Mouse (Mus musculus) heart, adult 11 months (tissue): ENCODE data around the gene 1700067P10Rik.
A peak's percentile ranks its signal among the peaks of the same experiment; 100 is the strongest.

ENCODE experiments used
- DNase-seq: peaks from one replicate; pipeline ENCODE4 v3.0.0; 2022

1700067P10Rik gene

DNA sequence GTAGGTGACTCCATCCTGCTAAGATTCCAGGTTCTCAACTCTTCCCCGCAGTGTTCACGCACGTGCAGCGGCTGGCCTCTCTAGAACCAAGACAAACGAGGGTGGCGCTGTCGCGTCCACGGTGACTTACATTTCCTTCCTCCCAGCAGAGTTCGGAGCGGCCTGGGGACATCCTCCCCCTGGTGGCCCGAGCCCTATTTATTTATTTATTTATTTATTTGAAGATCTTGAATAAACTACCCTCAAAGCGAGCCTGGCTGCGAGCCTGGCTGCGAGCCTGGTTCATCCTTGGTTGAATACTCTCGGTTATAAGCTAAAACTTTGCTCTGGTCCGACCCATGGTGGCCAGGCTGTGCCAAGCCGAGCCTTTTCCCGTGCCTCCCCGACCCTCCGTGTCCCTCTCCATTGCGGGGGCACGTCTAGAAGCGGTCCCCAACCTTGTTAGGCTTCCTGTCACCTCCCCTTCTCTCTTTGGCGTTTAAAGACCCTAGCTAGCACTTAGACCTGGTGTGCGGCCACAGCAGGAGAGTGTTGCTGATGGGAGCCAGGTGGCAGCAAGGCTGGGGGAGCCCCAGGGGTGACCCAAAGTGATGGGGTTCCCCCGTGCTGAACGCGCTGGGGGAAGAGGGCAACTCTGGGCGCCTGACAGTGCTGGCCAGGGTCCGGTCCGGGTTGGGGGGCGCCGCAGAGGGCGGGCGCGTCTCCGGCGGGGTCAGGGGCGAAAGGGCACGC lies 8.1 kb downstream of the 1700067P10Rik start:
- peak; percentile 91 for DNase-seq

DNA sequence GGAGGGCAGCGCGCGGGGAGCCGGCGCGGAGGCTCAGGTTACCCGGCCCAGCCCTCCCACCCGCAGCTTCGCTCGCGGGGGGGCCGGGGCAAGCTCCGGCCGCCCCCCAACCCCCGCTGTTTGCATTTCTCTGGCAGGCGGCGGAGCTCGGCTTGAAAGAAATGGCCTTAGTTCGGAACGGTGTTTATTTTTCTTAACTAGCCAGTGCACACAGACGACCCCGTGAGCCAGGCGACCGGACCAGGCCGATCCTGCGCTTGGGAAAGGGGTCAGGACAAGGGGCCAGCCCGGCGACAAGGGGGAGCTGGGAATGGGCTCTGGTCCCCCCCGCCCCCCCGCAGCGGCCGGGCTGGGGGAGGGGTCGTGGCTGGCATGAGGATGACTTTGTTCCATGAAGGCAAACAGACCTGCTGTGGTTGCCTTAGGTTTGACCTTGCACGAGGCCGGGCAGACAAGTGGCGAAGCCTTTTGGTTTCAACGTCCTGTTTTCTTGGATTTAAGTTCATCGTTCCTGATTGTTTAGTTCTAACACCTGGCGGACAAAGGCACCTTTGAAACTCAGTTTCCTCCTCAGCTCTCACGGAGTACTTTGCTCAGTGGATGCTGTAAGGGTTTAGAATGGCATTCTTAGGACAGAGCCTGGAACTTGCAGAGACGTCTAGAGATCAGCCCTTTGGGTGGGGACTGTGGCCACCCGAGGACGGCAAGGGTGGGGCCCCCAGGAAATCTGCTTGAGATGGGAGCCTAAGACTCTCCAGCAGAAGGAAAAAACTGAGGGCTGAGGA lies 8.8 kb downstream of the 1700067P10Rik start:
- no peak for DNase-seq

GRCm38 (mm10) chr17:48098528-48098890 lies 9.4 kb downstream of the 1700067P10Rik start:
- DNase-seq: no peak

- no peak for DNase-seq
Measured at GRCm38 (mm10) chr17:48099312-48099711, 10.2 kb downstream of the 1700067P10Rik start.

DNA sequence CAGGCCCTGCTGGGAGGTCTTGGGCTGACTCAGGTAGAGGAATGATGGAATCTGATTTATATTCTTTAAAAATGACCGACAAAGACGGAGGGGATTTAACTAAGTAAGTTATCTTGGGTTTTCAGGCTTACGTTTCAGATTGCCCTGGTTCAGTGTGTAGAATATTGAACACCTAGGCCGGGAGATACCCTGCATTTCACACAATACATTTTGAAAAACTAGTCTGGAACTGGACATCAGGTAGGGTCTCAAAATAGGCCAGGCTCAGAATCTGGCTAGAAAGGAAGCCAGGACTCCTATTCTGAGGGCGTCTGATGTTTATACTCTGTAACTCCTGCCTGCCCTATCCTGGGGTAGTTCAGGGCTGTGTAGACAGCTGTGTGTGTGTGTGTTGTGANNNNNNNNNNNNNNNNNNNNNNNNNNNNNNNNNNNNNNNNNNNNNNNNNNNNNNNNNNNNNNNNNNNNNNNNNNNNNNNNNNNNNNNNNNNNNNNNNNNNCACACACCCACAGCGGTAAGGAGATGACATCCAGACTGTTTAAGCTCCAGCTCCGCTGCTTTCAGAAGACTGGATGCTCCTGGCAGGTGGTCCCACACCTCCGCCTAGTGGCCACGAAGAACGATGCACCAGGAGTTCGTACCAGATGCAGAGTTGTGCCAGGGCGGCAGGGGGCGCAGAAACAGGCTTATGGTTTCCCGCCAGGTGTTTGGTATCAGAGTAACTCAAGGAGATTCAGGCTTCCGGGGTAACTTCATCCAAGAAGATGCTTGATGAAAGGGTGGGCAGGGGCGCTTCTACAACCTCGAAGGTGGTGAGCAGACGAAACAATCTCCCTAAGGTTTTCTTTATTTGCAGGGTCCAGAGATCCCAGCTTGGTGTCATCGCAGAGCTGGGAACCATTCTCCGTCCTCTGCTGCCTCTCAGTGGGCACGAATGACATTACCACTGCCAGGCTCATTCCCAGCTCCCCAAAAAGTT lies 11.6 kb downstream of the 1700067P10Rik start:
- DNase-seq: peak; percentile 97

DNA sequence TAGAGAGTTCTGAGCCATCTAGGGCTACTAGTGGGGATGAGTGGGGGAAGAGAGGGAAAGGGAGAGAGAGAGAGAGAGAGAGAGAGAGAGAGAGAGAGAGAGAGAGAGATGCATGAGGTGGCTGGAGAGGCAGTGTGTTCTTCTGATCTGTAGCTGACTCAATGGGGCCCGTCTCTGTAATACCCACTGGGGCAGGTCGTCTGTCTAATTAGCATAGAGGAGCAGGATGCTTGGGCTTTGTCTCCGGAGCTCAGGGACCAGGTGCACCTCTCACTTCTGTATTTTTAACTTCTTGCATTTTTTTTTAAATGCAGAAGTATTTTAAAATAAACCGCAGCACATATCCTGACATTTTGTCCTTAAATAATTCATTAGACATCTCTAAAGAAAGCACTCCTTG lies 18.2 kb downstream of the 1700067P10Rik start:
- DNase-seq: no peak

- no peak for DNase-seq
Measured at GRCm38 (mm10) chr17:48107862-48108261, 18.7 kb downstream of the 1700067P10Rik start.

DNA sequence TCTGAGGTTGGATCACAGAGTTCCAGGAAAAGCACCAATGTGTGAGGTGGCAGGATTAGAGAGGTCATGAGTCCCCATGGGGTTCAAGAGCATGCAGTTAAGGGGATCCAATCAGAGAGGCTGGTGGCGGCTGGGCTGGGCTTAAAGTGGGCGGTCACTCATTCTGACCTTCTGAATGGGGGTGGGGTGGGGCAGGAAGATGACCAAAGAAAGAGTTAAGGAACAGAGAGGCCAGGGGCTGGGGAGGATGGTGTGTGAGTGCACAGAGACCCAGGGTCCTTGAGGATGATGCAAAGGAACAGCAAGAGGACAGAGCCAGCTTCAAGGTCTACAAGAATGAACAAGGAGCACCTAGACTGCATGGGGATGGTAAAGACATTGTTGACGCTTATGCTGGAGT lies 19.4 kb downstream of the 1700067P10Rik start:
- no peak for DNase-seq

GRCm38 (mm10) chr17:48110547-48111287 lies 21.6 kb downstream of the 1700067P10Rik start:
- no peak for DNase-seq

DNA sequence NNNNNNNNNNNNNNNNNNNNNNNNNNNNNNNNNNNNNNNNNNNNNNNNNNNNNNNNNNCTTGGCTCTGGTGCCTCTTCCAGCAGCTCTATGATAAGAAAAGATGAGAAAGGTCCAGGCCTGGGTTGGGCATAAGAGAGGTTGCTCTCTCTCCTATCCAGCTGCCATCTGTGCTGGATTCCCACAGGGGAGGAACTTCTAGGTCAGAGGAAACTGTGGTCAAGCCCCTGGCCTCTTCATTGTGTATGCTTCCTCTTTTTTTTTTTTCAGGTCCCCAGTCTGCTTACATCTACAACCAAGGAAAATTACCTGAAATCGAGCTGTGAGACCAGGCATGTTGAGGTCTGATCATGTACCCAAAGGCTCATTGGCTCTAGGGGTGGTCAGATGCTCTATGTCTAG lies 29.5 kb downstream of the 1700067P10Rik start:
- DNase-seq: peak; percentile 71

- DNase-seq: peak; percentile 93
Measured at GRCm38 (mm10) chr17:48119656-48120055, 30.5 kb downstream of the 1700067P10Rik start.

DNA sequence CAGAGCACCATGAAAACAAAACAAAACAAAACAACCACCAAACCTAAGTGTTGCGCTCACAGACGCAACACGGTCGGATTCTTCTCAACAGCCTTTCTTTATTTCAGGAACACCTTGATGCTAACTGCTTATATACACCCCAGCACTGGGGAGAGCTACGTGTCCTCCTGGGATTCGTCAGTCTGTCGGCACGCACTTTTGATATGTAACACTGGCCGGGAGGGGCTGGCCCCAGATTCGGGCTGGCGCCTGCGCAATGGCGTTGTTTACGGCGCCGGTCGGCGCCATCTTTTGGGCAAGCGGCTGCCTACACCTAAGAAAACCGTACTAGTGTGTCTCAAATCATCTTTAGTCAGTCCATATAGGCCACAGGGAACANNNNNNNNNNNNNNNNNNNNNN lies 31.3 kb downstream of the 1700067P10Rik start:
- peak; percentile 68 for DNase-seq

DNA sequence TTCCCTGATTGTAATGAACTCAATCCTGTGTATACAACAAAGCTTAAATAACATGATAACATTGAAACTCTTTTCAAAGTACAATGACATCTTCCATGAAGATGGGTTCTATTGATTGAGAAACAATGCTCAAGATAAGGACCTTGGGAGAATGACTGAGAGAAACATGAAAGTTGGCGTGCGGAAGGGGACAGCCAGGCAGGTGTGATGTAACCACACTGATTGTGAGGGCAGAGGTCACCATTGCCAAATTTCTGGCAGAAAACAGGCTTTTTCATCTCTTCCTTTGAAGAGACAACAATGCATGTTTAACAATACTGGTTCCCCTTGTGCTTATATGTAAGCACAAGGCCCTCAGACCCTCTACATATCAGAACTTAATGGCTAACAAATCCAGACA lies 43.7 kb downstream of the 1700067P10Rik start:
- DNase-seq: no peak
